Mouse (Mus musculus) limb, embryonic 14.5 days (tissue): ENCODE results near the gene Naaladl2. TPM values are rescaled to one million over a fixed set of nuclear protein-coding genes. Genes with fewer than 3 reads are reported as not detected.
A peak's percentile ranks its signal among the peaks of the same experiment; 100 is the strongest.

Experiments used
- ATAC-seq: fragments of 200-750 bp; cut with Nextera tagmentation; 2 replicates; pipeline ENCODE4 v1.8.0; 2017; ENCODE audit warnings: low read depth, moderate number of reproducible peaks, moderate TSS enrichment; ENCODE audit not compliant: low FRiP score
- DNase-seq: peaks from one replicate; pipeline ENCODE4 v3.0.0-alpha.2; 2015; ENCODE audit warnings: low spot score
- H3K27ac ChIP-seq: fragments of 300-500 bp; sonication (generic); replicated peaks from 2 replicates; pipeline ENCODE4 v1.5.1; 2014; ENCODE audit warnings: low read depth, mild to moderate bottlenecking, low read length, moderate library complexity, mixed read lengths
- H3K27me3 ChIP-seq: fragments of 300-500 bp; sonication (generic); 2 replicates; pipeline ENCODE4 v1.6.1; 2014; ENCODE audit warnings: low read length, mixed read lengths; ENCODE audit not compliant: control insufficient read depth, insufficient read depth
- H3K36me3 ChIP-seq: fragments of 300-500 bp; sonication (generic); 2 replicates; pipeline ENCODE4 v1.6.1; 2014; ENCODE audit warnings: mild to moderate bottlenecking, low read length, moderate library complexity, mixed read lengths; ENCODE audit not compliant: control insufficient read depth, insufficient read depth
- H3K4me1 ChIP-seq: fragments of 300-500 bp; sonication (generic); 2 replicates; pipeline ENCODE4 v1.6.1; 2014; ENCODE audit warnings: antibody characterized with exemption, low read length, mixed read lengths; ENCODE audit not compliant: control insufficient read depth, insufficient read depth
- H3K4me2 ChIP-seq: fragments of 300-500 bp; sonication (generic); replicated peaks from 2 replicates; pipeline ENCODE4 v1.6.1; 2014; ENCODE audit warnings: low read depth, mild to moderate bottlenecking, low read length, moderate library complexity; ENCODE audit not compliant: severe bottlenecking
- H3K4me3 ChIP-seq: fragments of 300-500 bp; sonication (generic); replicated peaks from 2 replicates; pipeline ENCODE4 v1.5.1; 2014; ENCODE audit warnings: low read length
- H3K9ac ChIP-seq: fragments of 300-500 bp; sonication (generic); 2 replicates; pipeline ENCODE4 v1.6.1; 2014; ENCODE audit warnings: mild to moderate bottlenecking, low read depth, low read length, moderate library complexity; ENCODE audit not compliant: severe bottlenecking
- H3K9me3 ChIP-seq: fragments of 300-500 bp; sonication (generic); 2 replicates; pipeline ENCODE4 v1.6.1; 2016; ENCODE audit warnings: low read length; ENCODE audit not compliant: control insufficient read depth
- POLR2A ChIP-seq: fragments of 200-500 bp; IDR thresholded peaks from 2 replicates; pipeline ENCODE4 v1.8.0; 2012; ENCODE audit warnings: inconsistent platforms, mild to moderate bottlenecking, moderate library complexity, borderline replicate concordance; ENCODE audit not compliant: insufficient read depth, insufficient read length; ENCODE audit errors: extremely low read depth
- WGBS: fragments of 180-500 bp; shearing (Covaris S2); extraction: QIAGEN DNeasy Blood & Tissue Kit; methylation state at CpG from one replicate; pipeline ENCODE4 v1.1.7; 2014; 5-methylcytosine and 5-hydroxymethylcytosine counted together
- polyA plus RNA-seq, 2 experiments: library from polyadenylated mRNA; depleted of rRNA in 1 of 2; stranded (reverse) in 1 of 2; unstranded in 1 of 2; fragments of >200 nt; fragmentation: Nextera tagmentation in 1 of 2; extraction: Ambion mirVana in 1 of 2; gene quantifications; 2 replicates each; pipeline versions ENCODE4 v1.2.1 to v1.2.3; 2012 to 2014

Naaladl2 gene
- polyA plus RNA-seq, 2 experiments: 0.89 to 2.3 TPM

- no peak overlapping the region for H3K4me2 ChIP-seq
Observed at GRCm38 (mm10) chr3:24747182-24747856, 396.7 kb downstream of the Naaladl2 start.

GRCm38 (mm10) chr3:24743946-24744345, 400.1 kb downstream of the Naaladl2 start:
- WGBS: 87% methylated on average over 3 of the region's 3 CpGs
- H3K9me3 ChIP-seq: no peaks in the 10 kb centered on the region
- DNase-seq (no peak), ATAC-seq (no peak)
- H3K4me2 ChIP-seq: no peak overlapping the region
- no peak overlapping the region for H3K27ac ChIP-seq
- H3K27me3 ChIP-seq: no peaks in the 10 kb centered on the region
- H3K4me1 ChIP-seq: no peaks in the 10 kb centered on the region
- no peak for TF ChIP-seq POLR2A
- no peak overlapping the region for H3K9ac ChIP-seq
- no peaks in the 10 kb centered on the region for H3K36me3 ChIP-seq
- no peak overlapping the region for H3K4me3 ChIP-seq

More at GRCm38 (mm10) chr3:24747182-24747856, 396.7 kb downstream of the Naaladl2 start:
- H3K36me3 ChIP-seq: no peaks in the 10 kb centered on the region
- no peaks in the 10 kb centered on the region for H3K27me3 ChIP-seq
- DNase-seq (no peak), ATAC-seq (no peak)
- no peak overlapping the region for H3K9ac ChIP-seq
- H3K4me1 ChIP-seq: no peaks in the 10 kb centered on the region
- no peaks in the 10 kb centered on the region for H3K9me3 ChIP-seq
- WGBS: 84% methylated on average over 6 of the region's 6 CpGs
- no peak overlapping the region for H3K27ac ChIP-seq
- no peak overlapping the region for H3K4me3 ChIP-seq
- TF ChIP-seq POLR2A: no peak

DNA sequence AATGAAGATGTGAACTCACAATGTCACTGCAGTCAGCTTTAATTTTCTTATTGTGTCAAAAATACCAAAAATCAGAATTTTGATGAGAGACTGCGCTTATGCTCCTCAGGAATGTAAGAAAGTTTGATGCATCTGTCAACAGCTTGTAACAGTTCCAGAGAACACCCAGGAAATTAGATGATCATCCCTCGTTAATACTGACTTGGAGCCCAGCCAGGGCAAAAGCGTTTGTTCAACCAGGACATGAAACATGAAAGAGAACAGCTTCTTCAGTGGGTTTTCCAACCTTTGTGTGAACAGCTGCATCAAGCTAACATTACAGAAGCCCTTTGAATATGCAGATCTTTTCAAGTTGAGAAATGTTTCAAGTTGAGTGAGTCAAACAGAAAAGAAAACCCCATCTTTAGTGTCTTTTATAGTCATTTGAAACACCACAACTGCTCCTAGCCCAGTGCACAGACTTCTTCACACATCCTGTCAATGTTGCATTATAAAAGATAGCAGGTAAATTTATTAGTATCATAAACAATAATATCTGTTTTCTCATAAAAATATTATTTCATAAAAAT, 424.8 kb downstream of the Naaladl2 start:
- ATAC-seq (no peak), DNase-seq (peak; percentile 11)
- Histone ChIP-seq H3K4me1 (no peaks in the 10 kb centered on the region), H3K4me2 (no peak overlapping the region), H3K27ac (no peak overlapping the region), H3K9me3 (no peaks in the 10 kb centered on the region), H3K4me3 (no peak overlapping the region), H3K36me3 (no peaks in the 10 kb centered on the region), H3K9ac (no peak overlapping the region), H3K27me3 (no peaks in the 10 kb centered on the region)
- WGBS: 44% methylated on average over 3 of the region's 3 CpGs
- TF ChIP-seq POLR2A: no peak

GRCm38 (mm10) chr3:24714770-24715169, 429.3 kb downstream of the Naaladl2 start:
- H3K4me2 ChIP-seq: no peak overlapping the region
- H3K27ac ChIP-seq: no peak overlapping the region
- H3K36me3 ChIP-seq: no peaks in the 10 kb centered on the region
- no peak overlapping the region for H3K4me3 ChIP-seq
- no peaks in the 10 kb centered on the region for H3K27me3 ChIP-seq
- H3K9me3 ChIP-seq: no peaks in the 10 kb centered on the region
- 77% methylated on average over 3 of the region's 3 CpGs for WGBS
- no peak for TF ChIP-seq POLR2A
- ATAC-seq (no peak), DNase-seq (no peak)
- no peak overlapping the region for H3K9ac ChIP-seq
- H3K4me1 ChIP-seq: no peaks in the 10 kb centered on the region

DNA sequence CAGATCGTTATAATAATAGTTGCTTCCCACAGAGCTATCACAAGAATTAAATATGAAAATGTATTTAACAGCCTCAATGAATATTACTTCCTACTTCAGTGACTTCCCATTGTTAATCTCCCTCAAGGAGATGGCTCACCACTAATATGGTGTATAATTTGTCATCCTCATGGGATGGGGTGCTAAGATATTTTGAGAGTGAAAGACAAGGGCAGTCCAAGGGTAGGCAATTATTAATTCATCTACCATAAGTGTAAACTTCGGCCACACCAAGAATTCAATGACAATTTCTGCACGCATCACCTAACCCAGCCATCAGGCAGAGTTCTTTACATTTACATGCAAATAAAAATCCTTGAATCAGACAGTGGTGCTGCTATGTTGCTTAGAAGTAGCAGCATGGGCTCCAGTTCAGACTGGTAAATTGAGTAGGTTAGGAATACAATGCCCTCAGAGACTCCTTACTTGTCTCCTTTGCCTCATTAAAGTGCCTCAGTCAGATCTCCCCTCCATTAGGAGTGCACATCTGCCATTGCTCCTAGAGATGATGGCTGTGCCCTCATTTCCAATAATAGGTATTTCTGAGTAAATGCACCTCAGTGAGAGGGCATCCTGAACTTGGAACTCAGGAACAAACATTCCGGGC, 438.2 kb downstream of the Naaladl2 start:
- no peak overlapping the region for H3K9ac ChIP-seq
- no peak overlapping the region for H3K4me2 ChIP-seq
- H3K36me3 ChIP-seq: no peaks in the 10 kb centered on the region
- H3K9me3 ChIP-seq: no peaks in the 10 kb centered on the region
- H3K27me3 ChIP-seq: no peaks in the 10 kb centered on the region
- WGBS: 89% methylated on average over 4 of the region's 4 CpGs
- no peak overlapping the region for H3K27ac ChIP-seq
- no peaks in the 10 kb centered on the region for H3K4me1 ChIP-seq
- ATAC-seq: no peak
- no peak overlapping the region for H3K4me3 ChIP-seq
- no peak for TF ChIP-seq POLR2A
- no peak for DNase-seq
